Mouse (Mus musculus) C2C12 (cell line): ENCODE measurements around the gene Srms. TPM values are rescaled to one million over a fixed set of nuclear protein-coding genes. Genes with fewer than 3 reads are reported as not detected.

Experiments used
- H3K27me3 ChIP-seq: one replicate; pipeline ENCODE4 v1.6.1; 2011; ENCODE audit not compliant: control insufficient read depth, insufficient read depth, insufficient read length
- H3K36me3 ChIP-seq: one replicate; pipeline ENCODE4 v1.6.1; 2011; ENCODE audit not compliant: control insufficient read depth, insufficient read depth
- H3K4me3 ChIP-seq: one replicate; pipeline ENCODE4 v1.5.1; 2011; ENCODE audit warnings: mild to moderate bottlenecking, control low read depth; ENCODE audit not compliant: poor library complexity, insufficient read depth, severe bottlenecking
- H3K79me2 ChIP-seq: one replicate; pipeline ENCODE4 v1.6.1; 2011; ENCODE audit not compliant: control insufficient read depth, insufficient read depth
- H3K79me3 ChIP-seq: one replicate; pipeline ENCODE4 v1.6.1; 2011; ENCODE audit warnings: low read depth, control low read depth
- H3ac ChIP-seq: one replicate; pipeline ENCODE3; 2011; ENCODE audit warnings: low read depth; ENCODE audit not compliant: control insufficient read depth, insufficient read length
- CEBPB ChIP-seq: IDR thresholded peaks from one replicate; pipeline ENCODE4 v1.6.1; 2011; ENCODE audit warnings: low read depth, mild to moderate bottlenecking, control low read depth, moderate library complexity
- CTCF ChIP-seq: IDR thresholded peaks from one replicate; pipeline ENCODE4 v1.5.1; 2011; ENCODE audit not compliant: control insufficient read depth, insufficient read depth, insufficient read length
- FOSL1 ChIP-seq: IDR thresholded peaks from one replicate; pipeline ENCODE4 v1.8.0; 2011; ENCODE audit warnings: mild to moderate bottlenecking, low read length; ENCODE audit not compliant: poor library complexity, insufficient read depth, severe bottlenecking
- MAX ChIP-seq: IDR thresholded peaks from one replicate; pipeline ENCODE4 v1.6.1; 2011; ENCODE audit warnings: mild to moderate bottlenecking, control low read depth
- MYOD1 ChIP-seq: IDR thresholded peaks from one replicate; pipeline ENCODE4 v1.6.1; 2011; ENCODE audit warnings: low read depth; ENCODE audit not compliant: control insufficient read depth, insufficient read length
- MYOG ChIP-seq: IDR thresholded peaks from one replicate; pipeline ENCODE4 v1.6.1; 2011; ENCODE audit not compliant: control insufficient read depth, insufficient read length; ENCODE audit errors: extremely low read depth
- USF1 ChIP-seq: IDR thresholded peaks from one replicate; pipeline ENCODE4 v1.6.1; 2011; ENCODE audit warnings: low read depth, mild to moderate bottlenecking, control low read depth, moderate library complexity
- polyA plus RNA-seq: library from polyadenylated mRNA; unstranded; fragments of >200 nt; fragmentation: generic; extraction: Trizol; gene quantifications from one replicate; pipeline ENCODE4 v1.2.1, GENCODE M21; 2012; ENCODE audit warnings: missing spikeins

Srms gene
- polyA plus RNA-seq, 1 experiment: not detected

DNA sequence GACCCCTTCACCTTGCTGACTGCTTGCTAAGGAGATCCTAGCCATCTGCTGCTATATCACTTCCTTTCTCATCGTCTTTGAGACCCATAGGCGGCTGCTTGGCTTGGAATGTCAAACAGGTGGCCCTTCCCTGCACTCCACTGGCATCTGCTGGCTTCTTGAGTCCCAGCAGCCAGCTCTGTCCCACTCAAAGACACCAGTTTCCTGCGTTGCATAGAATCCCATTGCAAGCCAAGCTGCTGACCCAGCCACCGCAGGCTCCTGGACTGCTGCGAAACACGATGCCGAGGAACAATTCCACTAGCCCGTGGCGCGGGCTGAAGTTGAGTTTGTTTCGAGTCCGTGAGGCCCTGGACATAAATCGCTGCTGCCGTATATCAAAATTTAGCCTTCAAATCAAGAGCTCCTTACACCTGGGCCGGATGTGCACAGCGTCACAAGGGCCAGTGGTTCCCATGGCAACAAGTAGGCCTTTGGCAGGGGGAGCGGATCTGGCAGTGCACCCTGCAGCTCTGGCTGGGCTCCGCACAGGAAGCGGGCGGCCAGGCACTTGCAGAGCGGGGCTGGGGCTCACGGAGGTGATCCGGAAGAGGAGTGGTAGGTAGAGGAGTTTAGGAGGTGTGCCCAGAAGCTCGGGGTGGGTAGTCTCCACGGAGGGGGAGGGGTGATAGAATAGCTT, 6.7 kb upstream of the Srms start, which contains the start of gene Fndc11:
Gene Fndc11, plus strand, starts transcription at position 476 of the 679 bp plus-strand sequence.
- H3K79me2 ChIP-seq: no peaks in the 10 kb centered on the region

DNA sequence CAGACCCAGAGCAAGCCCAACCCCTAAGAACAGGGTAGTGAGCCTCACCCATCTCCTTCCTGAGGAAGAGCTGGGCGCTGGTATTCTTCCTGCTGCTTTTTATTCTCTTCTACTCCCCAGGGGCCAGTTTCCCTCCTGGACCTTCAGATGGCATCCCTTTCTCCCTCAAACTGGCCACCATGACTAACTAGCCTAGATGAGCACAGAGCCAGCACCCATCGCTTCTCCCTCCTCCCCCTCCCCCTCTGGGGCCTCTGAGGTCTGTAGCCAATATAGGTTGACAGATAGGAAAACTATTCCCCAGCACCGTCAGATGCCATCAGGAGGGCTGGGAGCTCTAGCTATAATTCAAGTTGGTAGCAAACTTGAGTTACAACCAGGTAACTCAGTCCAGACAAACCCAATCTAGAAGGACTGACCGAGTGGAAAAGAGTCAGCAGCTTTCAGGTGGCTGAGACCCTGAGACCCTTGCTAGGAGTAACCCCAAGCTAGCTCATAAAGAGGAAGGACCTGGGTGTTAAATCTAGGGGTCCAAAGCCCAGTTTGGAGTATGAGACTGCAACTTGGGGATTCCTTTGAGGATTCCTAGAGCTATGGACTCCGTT, 6.0 kb upstream of the Srms start:
- Histone ChIP-seq H3K36me3 (no peaks in the 10 kb centered on the region), H3K4me3 (no peak overlapping the region), H3K27me3 (peaks cover 24% of the 10 kb centered on the region), H3ac (no peak overlapping the region), H3K79me2 (no peaks in the 10 kb centered on the region), H3K79me3 (no peaks in the 10 kb centered on the region)
- TF ChIP-seq CEBPB (no peak), CTCF (no peak), MAX (no peak), MYOG (no peak), FOSL1 (no peak), MYOD1 (no peak), USF1 (no peak)

More for the DNA sequence above, 6.7 kb upstream of the Srms start, which contains the start of gene Fndc11:
- Histone ChIP-seq H3ac (no peak within 1 kb of the TSS), H3K27me3 (peaks cover 20% of the 10 kb centered on the region), H3K79me3 (no peaks in the 10 kb centered on the region), H3K36me3 (no peaks in the 10 kb centered on the region), H3K4me3 (no peak within 1 kb of the TSS)
- no peak for TF ChIP-seq CEBPB
- no peak for TF ChIP-seq CTCF
- TF ChIP-seq FOSL1: no peak
- TF ChIP-seq MYOG: no peak
- no peak for TF ChIP-seq USF1
- TF ChIP-seq MAX: no peak
- TF ChIP-seq MYOD1: no peak

GRCm38 (mm10) chr2:181216037-181216436, 3.1 kb upstream of the Srms start:
- Histone ChIP-seq H3K79me3 (no peaks in the 10 kb centered on the region), H3K27me3 (peaks cover 43% of the 10 kb centered on the region), H3K4me3 (no peak overlapping the region), H3K36me3 (no peaks in the 10 kb centered on the region), H3K79me2 (no peaks in the 10 kb centered on the region), H3ac (no peak overlapping the region)
- no peak for TF ChIP-seq CEBPB
- no peak for TF ChIP-seq USF1
- no peak for TF ChIP-seq MYOG
- TF ChIP-seq CTCF: no peak
- no peak for TF ChIP-seq FOSL1
- TF ChIP-seq MYOD1: no peak
- no peak for TF ChIP-seq MAX

GRCm38 (mm10) chr2:181212389-181213020, 480 bp downstream of the Srms start:
- no peaks in the 10 kb centered on the region for H3K36me3 ChIP-seq
- H3K4me3 ChIP-seq: no peak overlapping the region
- TF ChIP-seq CEBPB (no peak), FOSL1 (no peak), MYOD1 (no peak), MAX (no peak), MYOG (no peak), USF1 (no peak), CTCF (no peak)
- H3K79me3 ChIP-seq: no peaks in the 10 kb centered on the region
- peaks cover 70% of the 10 kb centered on the region for H3K27me3 ChIP-seq
- no peaks in the 10 kb centered on the region for H3K79me2 ChIP-seq
- H3ac ChIP-seq: no peak overlapping the region

DNA sequence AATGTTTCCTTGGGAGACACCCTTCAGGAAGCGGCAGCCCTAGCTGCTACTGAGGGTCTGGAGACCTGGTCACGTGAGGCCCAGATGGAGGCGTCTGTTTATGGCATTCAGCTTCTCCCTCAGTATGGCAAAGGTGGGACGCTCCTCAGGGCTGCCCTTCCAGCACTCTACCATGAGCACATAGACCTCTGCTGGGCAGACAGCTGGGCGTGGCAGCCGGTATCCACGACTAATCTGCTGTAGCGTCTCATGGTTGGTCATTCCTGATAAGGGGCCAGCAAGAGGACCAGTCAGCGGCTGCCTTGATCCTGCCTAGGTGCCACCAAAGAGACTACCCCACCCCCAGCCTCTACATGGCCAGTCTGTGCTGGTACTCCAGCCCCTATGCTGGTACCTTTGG, 6.9 kb downstream of the Srms start:
- H3K36me3 ChIP-seq: no peaks in the 10 kb centered on the region
- no peak overlapping the region for H3ac ChIP-seq
- TF ChIP-seq USF1: peak; percentile 19
- TF ChIP-seq FOSL1: no peak
- no peak for TF ChIP-seq MAX
- peaks cover 76% of the 10 kb centered on the region for H3K27me3 ChIP-seq
- no peaks in the 10 kb centered on the region for H3K79me2 ChIP-seq
- H3K4me3 ChIP-seq: no peak overlapping the region
- no peaks in the 10 kb centered on the region for H3K79me3 ChIP-seq
